Mouse (Mus musculus) olfactory bulb, adult 2 months (tissue): ENCODE data around the gene Smox. TPM values are rescaled to one million over a fixed set of nuclear protein-coding genes. Genes with fewer than 3 reads are reported as not detected.
A peak's percentile ranks its signal among the peaks of the same experiment; 100 is the strongest.

Experiments
- H3K27ac ChIP-seq: fragments of 200-500 bp; 2 replicates; pipeline ENCODE4 v1.5.1; 2012; ENCODE audit warnings: low read depth, low read length; ENCODE audit not compliant: insufficient read depth
- H3K4me1 ChIP-seq: fragments of 200-500 bp; 2 replicates; pipeline ENCODE4 v1.6.1; 2012; ENCODE audit warnings: low read length; ENCODE audit not compliant: control insufficient read depth, insufficient read depth
- H3K4me3 ChIP-seq: fragments of 200-500 bp; 2 replicates; pipeline ENCODE4 v1.5.1; 2012; ENCODE audit warnings: mild to moderate bottlenecking, low read depth, low read length, moderate library complexity; ENCODE audit not compliant: insufficient read depth
- CTCF ChIP-seq: fragments of 200-500 bp; IDR thresholded peaks from 2 replicates; pipeline ENCODE4 v1.5.1; 2012; ENCODE audit warnings: low read depth, mild to moderate bottlenecking, low read length, moderate library complexity; ENCODE audit not compliant: insufficient read depth
- POLR2A ChIP-seq: fragments of 200-500 bp; IDR thresholded peaks from 2 replicates; pipeline ENCODE4 v1.6.1; 2012; ENCODE audit warnings: mild to moderate bottlenecking, low read depth, low read length, moderate library complexity; ENCODE audit not compliant: insufficient read depth
- WGBS: fragments of 180-500 bp; shearing (Covaris S2); methylation state at CpG from one replicate; pipeline ENCODE4 v1.1.7; 2018; 5-methylcytosine and 5-hydroxymethylcytosine counted together
- polyA plus RNA-seq: library from polyadenylated mRNA; stranded (reverse); fragments of >200 nt; gene quantifications from 2 replicates; pipeline ENCODE4 v1.2.4, GENCODE M21; 2012; ENCODE audit warnings: low replicate concordance; ENCODE audit not compliant: missing spikeins, insufficient read depth, insufficient read length

Smox gene
- polyA plus RNA-seq, 1 experiment: not detected

GRCm38 (mm10) chr2:131481733-131482132 lies 9.6 kb upstream of the Smox start:
- H3K4me1 ChIP-seq: peaks cover 26% of the 10 kb centered on the region
- no peak overlapping the region for H3K4me3 ChIP-seq
- H3K27ac ChIP-seq: no peak overlapping the region
- 20% methylated on average over 1 of the region's 1 CpGs for WGBS
- TF ChIP-seq CTCF (no peak), POLR2A (no peak)

GRCm38 (mm10) chr2:131482478-131482877 lies 8.8 kb upstream of the Smox start:
- TF ChIP-seq CTCF (no peak), POLR2A (no peak)
- Histone ChIP-seq H3K27ac (peak overlapping the region; percentile 78), H3K4me3 (no peak overlapping the region), H3K4me1 (peaks cover 26% of the 10 kb centered on the region)
- WGBS: 67% methylated on average over 6 of the region's 6 CpGs

DNA sequence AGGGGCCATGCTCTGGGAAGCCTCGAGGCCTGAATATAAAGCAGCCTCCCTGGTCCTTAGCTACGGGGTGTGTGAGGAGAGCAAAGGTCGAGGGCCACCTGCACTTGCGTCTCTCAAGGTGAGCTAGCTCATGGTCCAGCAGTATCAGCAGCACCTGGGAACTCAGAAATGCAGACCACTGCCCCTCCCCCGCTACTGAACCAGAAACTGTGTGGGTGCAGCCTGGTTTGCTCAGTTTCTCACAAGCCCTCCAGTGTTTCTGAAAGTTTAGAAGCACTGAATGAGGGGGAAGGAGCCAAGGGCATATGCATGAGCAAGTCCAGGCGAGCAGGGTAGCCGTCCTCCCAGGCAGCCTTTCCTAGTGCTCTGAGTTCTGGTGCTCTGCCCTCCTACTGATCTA lies 7.7 kb upstream of the Smox start:
- 64% methylated on average over 7 of the region's 7 CpGs for WGBS
- peak overlapping the region; percentile 78 for H3K27ac ChIP-seq

GRCm38 (mm10) chr2:131484182-131484581 lies 7.1 kb upstream of the Smox start:
- H3K27ac ChIP-seq: peak overlapping the region; percentile 96
- 46% methylated on average over 6 of the region's 6 CpGs for WGBS
- TF ChIP-seq CTCF (no peak), POLR2A (no peak)
- peaks cover 26% of the 10 kb centered on the region for H3K4me1 ChIP-seq
- H3K4me3 ChIP-seq: no peak overlapping the region

More for the DNA sequence above, 7.7 kb upstream of the Smox start:
- Histone ChIP-seq H3K4me3 (no peak overlapping the region), H3K4me1 (peaks cover 26% of the 10 kb centered on the region)
- no peak for TF ChIP-seq POLR2A
- TF ChIP-seq CTCF: no peak

GRCm38 (mm10) chr2:131485126-131485525 lies 6.2 kb upstream of the Smox start:
- TF ChIP-seq POLR2A (no peak), CTCF (no peak)
- peak overlapping the region; percentile 96; the same call in 1 of the 2 replicates for H3K27ac ChIP-seq
- no peak overlapping the region for H3K4me3 ChIP-seq
- 64% methylated on average over 15 of the region's 15 CpGs for WGBS
- peaks cover 26% of the 10 kb centered on the region for H3K4me1 ChIP-seq

- H3K27ac ChIP-seq: no peak overlapping the region
- WGBS: 93% methylated on average over 3 of the region's 3 CpGs
- TF ChIP-seq CTCF (no peak), POLR2A (no peak)
These were observed 5.2 kb upstream of the Smox start for GRCm38 (mm10) chr2:131486046-131486445.

GRCm38 (mm10) chr2:131487337-131487736 lies 4.0 kb upstream of the Smox start:
- no peak for TF ChIP-seq POLR2A
- Histone ChIP-seq H3K27ac (no peak overlapping the region), H3K4me1 (peaks cover 28% of the 10 kb centered on the region), H3K4me3 (no peak overlapping the region)
- 95% methylated on average over 5 of the region's 5 CpGs for WGBS

More at GRCm38 (mm10) chr2:131486046-131486445, 5.2 kb upstream of the Smox start:
- H3K4me1 ChIP-seq: peaks cover 26% of the 10 kb centered on the region
- no peak overlapping the region for H3K4me3 ChIP-seq

- 88% methylated on average over 4 of the region's 4 CpGs for WGBS
- Histone ChIP-seq H3K4me1 (peaks cover 23% of the 10 kb centered on the region), H3K27ac (no peak overlapping the region), H3K4me3 (no peak overlapping the region)
- no peak for TF ChIP-seq CTCF
- no peak for TF ChIP-seq POLR2A
These were observed 3.0 kb upstream of the Smox start for GRCm38 (mm10) chr2:131488261-131488660.

DNA sequence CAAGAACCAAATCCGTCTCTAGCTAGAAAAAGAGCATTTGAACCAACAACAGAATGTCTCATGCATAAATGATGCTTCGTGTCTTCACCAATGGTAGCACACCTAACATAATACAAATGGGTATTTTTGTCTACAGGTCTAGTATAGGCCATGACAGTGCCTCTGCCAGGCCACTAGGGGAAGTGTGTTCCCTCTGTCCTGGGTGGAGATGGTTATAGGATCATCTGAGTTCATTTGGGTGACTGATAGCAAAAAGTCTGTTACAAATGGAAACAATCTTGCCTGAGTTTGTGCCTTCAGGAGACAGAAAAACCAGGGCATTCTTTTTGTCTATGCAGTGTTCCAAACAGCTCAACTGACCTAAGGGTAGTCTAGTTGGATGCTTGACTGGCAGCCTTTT lies 2.4 kb upstream of the Smox start:
- peaks cover 18% of the 10 kb centered on the region for H3K4me1 ChIP-seq
- H3K4me3 ChIP-seq: no peak overlapping the region
- TF ChIP-seq CTCF: no peak
- no peak for TF ChIP-seq POLR2A
- H3K27ac ChIP-seq: no peak overlapping the region
- WGBS: 95% methylated on average over 2 of the region's 2 CpGs

GRCm38 (mm10) chr2:131489591-131489990 lies 1.7 kb upstream of the Smox start:
- H3K4me1 ChIP-seq: peaks cover 15% of the 10 kb centered on the region
- no peak overlapping the region for H3K4me3 ChIP-seq
- no peak overlapping the region for H3K27ac ChIP-seq
- 73% methylated on average over 4 of the region's 4 CpGs for WGBS
- TF ChIP-seq CTCF: no peak
- TF ChIP-seq POLR2A: no peak
